Mouse (Mus musculus): ENCODE measurements around the gene Cltrn. TPM values are rescaled to one million over a fixed set of nuclear protein-coding genes. Genes with fewer than 3 reads are reported as not detected.
A peak's percentile ranks its signal among the peaks of the same experiment; 100 is the strongest.

Gene Cltrn
- not detected for total RNA-seq (2021)

DNA sequence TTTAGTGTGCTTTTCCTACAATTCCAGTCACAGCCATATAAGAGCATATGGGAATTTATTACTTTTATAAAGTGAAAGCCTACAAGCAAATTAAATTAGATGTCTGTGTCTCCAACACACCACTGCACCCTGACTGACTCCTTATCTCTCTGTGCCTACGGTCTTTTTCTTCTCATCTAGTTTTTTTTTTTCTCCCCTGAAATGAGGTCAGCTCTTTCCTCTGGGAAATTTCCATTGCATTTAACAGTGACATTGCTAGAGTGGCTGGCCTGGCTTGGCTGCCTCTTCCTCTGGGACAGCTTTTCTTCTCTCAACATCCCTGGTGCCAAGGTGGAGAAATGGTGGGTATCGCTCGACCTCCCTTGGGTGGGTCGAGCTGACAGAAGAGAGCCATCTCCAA, at the start of gene Cltrn:
TSS of gene Cltrn (plus strand) at position 249 of the 400 bp plus-strand sequence.
- DNase-seq = no peak

DNA sequence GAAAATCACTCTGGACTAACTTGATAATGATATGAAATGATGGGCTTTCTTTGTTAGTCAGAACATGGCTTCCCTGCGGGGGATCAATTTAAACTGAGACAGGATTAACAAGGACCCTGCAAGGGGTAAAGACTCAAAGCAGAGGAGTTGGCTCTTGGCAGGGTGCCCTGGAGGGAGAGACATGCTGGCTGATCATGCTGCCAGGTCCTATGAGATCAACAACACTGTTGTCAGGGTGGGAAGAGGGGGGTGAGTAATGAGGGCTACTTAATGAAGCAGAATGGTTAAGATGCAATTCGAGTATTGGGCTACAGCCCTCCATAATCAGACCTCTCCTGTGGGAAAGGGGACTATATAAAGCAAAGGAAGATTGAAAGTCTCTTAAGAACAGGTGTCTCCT, 49.7 kb upstream of the Cltrn start:
- no peak for DNase-seq

DNA sequence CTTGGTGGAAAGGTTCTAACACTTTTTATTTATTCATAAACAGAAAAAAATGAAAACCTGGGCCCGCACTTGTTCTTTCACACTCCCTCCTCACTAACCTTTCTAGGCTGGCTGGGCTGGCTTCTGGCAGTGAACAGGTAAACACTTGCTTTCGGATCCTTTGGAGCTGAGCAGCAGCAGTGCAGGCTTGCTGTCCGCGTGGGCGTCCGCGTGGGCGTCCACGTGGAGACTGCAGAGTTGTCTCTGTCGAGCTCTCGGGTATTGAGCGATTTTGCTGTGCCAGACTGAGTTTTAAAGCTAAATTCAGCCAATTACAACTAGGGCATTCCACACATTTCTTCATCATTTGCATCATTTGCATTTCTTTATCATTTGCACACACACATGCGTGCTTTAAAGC, 46.6 kb upstream of the Cltrn start:
- no peak for DNase-seq

DNA sequence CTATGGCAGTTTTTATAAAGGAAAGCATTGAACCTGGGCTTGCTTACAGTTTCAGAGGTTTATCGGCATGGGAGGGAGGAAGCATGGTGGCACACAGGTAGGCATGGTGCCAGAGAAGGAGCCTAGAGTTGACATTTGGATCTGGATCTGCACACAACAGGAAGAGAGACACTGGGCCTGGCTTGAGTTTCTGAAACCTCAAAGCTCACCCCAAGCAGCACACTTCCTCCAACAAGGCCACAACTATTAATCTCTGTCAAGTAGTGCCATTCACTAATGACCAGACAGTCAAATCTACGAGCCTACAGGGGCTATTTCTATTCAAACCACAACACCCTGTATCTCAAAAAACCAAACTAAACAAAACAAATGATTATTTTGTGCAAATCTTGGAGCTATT, 41.9 kb upstream of the Cltrn start:
- DNase-seq = no peak

DNA sequence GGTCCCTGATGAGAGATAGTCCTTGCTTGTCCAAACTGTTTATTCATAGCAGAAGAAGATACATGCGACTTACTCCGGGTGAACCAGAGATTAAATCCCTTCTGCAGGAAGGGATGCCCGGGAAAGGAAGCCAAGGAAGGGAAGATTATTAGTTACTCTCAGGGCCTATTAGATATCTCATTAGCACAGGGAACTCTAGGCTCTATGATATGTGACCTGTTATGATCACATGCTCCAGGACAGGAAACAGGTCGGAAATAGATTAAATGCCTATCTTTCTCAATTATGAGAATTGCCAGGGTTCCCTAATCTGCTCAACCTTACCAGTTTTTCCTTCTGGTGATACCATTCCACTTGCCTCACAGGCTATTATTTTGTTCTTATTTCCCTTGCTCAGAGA, 32.9 kb upstream of the Cltrn start:
- no peak for DNase-seq

DNA sequence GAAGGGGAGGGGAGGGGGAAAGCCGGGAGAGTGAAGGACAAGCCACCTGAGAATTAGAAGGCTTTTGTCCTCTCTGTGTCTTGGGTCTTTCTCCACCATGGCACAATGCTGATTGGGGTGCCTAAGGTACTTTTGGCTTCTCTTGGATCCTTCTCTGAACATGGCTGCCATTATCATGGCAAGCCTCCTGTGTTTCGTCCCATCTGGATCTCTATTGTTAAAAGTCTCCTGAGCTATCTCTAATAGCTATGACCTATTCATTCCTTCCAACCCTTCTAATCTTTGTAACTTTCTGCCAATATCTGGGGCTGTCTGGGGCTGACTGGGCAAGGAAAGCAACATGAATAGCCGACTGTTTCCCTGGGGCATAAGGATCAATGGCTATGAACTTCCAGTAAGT, 30.1 kb upstream of the Cltrn start:
- DNase-seq = no peak

DNA sequence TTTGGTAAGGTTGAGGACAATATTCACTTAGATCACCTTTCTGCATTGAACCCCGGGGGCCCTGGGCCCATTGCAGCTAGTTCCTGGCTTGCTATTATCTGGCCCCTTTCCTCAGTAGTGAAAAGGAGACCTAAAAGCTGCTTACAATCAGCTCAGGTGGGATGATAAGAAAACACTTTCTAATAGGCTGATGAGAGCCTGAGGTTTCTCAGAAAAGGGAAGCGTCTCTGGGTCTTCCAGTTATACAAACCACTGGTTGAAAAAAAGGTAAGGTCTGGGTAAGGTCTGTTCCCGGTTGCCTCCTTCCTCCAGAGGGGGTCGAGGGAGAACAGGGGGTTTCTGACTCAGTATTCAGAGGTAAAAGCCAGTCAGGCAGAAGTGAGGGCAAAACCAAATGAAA, 29.6 kb upstream of the Cltrn start:
- DNase-seq = no peak

DNA sequence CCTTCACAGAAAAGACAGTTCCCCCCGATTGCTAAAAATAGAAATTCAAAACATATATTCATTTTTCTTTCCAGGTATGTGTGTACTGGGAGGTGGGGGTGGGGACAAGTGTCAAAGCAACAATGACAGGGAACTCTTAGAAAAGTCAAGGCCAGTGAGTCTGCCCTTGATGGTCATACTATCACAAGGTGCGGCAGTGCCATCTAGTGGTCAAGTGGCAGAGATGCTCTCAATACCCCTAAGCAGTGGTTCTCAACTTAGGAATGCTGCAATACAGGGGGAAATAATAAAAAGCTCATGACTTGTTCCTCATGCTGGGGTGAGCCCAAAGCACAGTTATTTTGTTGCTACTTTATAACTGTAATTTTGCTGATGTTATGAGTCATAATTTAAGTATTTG, 22.4 kb upstream of the Cltrn start:
- peak; percentile 78 for DNase-seq

DNA sequence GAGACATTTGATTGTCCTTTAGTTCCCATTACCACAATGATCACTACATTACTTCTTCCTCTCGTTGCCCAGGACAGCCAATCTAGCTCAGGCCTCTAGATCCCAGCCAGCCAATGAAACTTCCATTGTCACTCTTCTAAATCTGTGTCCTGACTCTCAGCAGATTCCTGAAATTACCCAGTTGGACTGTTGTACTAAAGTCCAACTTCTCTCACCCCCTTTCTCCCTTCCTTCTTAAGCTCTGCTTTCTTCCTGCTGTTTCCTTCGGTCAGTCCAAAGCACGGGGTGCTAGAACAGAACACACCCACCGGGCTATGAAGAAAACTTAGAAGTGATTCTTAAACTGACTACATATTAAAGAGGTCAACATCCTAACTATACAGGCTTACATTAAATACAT, 19.7 kb upstream of the Cltrn start:
- no peak for DNase-seq

DNA sequence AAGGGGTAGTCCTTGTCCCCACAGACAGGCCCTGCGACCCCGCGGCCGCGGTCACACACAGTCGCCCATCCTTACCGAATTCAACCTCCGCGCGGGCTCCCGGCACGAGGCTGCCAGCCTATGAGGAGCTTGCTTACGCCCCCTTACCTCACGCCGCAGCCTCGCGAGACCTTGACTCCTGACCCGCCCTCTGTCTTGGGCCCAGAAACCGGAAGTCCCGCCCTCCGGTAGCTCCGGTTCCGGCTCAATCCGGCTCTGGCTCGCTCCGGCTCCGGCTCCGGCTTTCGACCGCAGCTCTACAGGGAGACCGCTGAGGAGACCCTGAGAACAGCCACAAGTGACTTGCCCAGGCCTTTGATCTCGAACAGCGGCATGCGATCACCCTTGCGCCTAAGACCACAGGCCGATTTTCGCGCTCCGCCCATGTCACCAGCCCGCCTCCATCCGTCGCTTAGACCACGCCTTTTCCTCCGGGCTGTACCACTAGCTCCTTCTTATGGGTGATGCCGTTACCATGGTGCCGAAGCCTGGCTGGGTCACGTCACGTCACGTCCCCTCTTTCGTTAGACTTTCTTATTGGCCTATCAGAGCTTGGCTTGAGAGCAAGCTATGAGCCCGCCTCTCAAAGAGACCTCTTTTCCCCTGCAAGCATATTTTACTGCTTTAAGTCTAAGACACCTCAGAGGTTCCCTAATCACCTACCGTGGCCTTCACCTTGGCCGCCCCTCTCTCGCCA, 12.4 kb upstream of the Cltrn start, which contains the start of gene Siah1b:
TSS of gene Siah1b (minus strand) at position 454 of the 736 bp plus-strand sequence.
- DNase-seq = peak; percentile 92

DNA sequence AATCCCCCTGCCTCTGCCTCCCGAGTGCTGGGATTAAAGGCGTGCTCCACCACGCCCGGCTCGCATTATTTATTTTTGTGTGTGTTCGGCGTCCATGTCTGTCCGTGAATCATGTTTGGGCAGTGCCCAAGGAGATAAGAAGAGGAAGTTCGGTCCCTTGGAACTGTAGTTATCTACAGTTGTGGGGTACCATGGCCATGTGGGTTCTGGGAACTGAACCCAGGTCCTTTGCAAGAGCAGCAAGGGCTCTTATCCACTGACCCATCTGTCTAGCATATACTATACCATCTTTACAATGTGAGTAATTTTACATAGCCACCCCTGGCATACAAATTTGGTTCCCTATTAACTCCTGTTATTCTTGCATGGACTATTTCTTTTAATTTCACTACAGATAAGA, 6.6 kb upstream of the Cltrn start:
- no peak for DNase-seq

DNA sequence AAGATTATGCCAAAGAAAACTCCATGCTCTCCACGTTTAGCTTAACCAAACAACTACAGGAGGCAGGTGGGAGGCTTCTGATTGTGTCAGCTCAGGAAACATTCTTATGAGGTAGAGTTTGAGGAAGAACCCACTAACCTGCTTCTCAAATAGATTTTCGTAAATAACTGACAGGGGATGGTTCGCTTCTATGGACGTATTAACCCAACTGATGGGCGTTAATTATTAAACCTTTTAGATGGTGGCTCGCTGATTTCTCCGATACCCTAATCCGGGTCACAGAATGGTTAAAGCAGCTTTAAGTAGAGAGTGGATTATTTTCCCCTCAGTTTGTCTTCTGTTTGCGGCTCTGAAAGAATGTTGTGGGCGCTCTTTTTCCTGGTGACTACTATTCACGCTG, 1.3 kb downstream of the Cltrn start:
- DNase-seq = no peak

DNA sequence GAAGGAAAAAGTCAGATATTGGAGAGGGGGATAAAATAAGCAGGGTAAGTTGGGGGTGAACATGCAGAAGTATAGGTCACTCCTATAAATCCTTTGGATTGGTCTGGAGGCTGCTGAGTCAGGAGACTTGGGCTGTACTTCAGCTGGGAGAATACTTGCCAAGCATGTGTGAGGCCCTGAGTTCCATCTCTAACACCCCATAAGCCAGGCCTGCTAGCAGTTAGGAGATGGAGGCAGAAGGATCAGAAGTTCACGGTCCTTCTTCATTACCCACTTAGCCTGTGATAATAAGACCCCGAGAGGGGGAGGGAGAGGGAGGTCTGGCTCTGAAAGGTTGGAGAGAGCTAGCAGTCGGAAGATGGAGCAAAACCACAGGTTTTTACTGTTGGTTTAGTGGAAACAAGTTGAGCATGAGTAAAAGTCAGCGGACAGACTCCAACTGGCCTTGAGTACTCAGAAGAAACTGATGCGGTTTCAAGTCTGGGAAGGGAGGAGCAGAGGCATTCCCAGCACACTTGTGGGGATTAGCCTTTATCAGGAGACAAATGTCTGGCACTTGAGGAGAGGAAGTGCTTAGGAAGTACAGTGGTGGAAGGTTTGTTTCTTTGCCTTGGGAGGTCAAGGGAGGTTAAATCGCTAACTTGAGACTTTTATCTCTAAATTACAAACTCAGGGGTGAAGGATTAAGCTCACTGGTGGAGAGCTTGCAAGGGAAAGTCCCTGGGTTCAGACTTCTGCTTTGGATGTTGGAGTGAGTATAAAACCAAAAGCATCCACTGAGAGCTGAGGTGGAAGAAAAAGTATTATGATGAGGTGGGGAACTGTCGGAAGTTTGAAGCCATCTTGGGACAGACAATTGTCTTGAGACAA, 3.9 kb downstream of the Cltrn start:
- no peak for DNase-seq

DNA sequence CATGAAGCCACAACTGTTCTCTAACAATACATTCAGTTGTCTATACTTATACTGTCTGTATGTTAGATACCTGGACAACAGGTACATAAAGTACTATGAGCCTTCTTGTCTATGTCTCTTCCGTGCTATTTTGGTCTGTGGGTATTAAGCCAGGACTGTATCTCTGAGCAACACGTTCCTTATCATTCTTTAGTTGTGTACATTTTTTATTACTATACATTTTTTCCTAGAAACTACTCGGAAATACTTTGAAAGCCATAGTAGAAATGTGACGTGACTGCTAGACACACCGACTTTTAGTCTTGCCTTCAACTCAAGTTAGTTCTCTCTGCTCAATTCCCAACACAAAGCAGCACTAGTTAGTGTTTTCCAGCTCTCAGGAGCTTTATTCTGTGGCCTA, 4.8 kb downstream of the Cltrn start:
- DNase-seq = no peak

DNA sequence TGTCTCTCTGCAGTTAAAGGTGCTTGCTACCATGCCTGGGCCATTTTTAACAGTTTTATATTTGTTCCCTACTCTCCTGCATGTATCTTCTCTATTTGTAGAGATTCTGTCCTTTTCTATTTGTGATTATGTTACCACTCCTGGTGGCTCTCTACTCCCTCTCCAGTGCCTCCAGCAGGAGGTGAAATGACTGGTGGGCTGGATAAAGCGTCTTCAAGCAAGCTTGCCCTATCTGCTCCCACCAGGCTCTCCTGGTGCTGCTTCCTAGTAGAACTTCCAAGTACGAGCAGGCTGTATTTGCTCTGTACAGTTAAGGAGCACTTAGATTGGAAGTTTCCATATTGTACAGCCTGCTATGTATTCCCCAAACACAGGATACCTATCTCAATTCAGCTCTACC, 7.2 kb downstream of the Cltrn start:
- DNase-seq = no peak

DNA sequence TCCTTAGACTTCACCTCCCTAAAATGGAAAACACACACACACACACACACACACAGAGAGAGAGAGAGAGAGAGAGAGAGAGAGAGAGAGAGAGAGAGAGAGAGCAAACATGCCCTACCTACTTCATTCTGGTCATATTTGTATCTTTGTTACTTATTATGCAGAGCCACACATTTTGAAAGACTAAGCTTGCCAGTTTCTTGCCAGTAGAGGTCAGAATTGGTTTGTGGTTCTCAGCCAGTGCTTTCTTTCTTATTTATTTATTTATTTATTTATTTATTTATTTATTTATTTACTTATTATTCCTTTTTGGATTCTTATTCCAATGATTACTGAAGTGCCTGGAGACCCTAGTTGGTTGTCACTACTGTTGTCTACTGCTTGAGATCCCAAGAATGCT, 12.9 kb downstream of the Cltrn start:
- DNase-seq = no peak

DNA sequence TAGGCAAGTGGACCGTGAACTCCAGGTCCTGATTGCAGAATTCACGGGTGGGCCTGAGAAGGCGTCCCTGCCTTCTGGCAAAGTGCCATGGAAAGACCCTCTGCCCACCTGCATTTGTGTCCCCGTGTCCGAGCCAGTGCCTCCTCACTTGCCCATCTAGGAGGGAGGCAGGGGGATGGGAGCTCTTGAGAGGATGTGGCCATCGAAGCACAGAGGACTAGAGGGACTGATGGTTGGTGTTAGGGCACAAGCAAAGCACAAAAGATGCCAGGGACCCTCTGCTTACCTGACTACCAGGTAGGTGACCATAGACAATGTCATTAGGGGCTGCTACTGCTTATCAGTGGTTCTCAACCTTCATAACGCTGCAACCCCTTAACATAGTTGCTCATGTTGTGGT, 13.6 kb downstream of the Cltrn start:
- no peak for DNase-seq

DNA sequence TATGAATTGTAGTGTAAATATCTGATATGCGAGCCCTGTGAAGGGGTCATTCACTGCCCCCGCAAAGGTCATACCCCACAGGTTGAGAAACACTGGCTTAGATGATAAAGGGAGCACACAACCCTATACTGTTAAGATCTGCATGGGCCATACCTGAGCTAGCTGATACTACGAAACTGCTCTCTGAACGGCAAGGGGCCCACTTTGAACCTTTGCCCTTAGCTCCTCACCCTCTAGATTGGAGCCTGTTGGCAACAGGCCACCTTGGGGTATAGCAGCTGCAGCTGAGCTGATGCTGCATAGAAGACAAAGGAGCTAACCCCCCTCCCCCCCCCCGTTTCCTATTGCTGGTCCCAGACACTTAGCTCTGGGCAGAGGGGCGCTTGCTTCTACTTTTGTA, 14.0 kb downstream of the Cltrn start:
- no peak for DNase-seq

DNA sequence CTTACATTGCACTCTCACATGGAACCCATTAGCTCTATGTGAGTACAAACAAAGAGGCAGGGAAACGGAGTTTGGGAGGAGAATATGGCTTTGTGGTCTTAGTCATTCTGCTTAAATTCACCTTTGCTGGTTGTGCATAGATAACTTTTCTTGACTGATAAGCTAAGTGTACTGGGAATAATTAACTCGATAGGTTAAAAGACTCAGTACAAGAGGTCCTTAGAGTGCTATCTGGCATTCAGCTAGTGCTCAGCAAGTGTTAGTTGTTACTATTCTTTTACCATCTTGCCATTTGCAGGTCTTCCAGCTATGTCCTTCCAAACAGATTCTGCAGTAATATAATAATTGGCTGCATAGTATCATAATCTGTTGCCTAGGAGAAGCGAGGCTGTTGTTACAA, 22.5 kb downstream of the Cltrn start:
- DNase-seq = no peak

DNA sequence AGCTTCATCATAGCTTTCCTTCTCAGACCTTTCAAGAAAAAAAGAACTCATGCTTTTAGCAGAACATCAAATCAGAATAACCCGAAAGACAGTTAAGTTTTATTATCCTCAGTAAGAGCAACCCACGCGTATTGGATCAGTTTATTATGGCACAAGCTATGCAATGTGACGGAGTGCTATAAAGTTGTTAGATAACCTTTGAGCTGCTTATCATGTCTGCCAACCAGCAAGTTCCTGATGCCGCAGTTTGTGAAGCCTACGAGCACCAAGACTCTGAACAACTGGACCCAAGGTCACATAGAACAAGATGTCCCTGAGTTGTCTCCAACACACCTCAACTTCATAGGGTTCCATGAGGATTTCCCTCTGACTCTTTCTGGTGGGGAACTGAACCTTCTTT, 25.1 kb downstream of the Cltrn start:
- DNase-seq = no peak

DNA sequence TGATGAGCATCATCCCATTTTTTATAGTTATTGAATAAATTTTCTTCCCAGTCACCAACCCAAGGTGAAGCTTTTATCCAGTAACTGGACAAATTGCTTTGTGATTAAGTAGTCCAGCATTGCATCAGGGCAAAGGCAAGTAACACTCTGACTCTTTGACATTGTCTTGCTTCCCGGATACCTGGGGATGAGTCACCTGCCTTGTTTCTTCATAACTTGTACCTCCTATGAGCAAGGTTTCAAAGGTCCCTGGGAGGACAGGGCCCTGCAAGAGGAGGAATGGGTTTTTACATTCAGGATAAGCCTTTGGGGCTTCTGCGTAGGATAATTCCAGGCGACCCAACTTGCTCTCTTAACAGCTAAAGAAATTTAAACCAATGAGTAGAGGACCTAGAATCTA, 35.3 kb downstream of the Cltrn start:
- no peak for DNase-seq

DNA sequence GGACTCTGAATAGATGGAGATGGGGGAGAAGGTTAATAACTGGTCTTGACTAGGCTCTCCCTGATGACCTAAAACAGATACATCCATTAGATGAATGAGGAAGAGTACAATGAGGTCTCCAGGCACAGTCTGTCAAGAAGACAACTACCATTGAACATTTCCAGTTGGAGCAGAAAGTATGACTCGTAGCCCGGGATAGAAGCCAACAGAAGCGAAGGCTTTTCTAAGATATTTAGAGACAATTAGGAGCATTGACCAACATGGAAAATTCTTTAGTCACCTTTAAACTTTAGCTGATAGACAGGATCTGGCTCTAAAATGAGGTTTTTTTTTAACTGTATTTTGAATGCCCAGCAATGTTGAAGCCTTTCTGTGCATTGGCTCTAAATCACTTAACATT, 44.9 kb downstream of the Cltrn start:
- DNase-seq = no peak

DNA sequence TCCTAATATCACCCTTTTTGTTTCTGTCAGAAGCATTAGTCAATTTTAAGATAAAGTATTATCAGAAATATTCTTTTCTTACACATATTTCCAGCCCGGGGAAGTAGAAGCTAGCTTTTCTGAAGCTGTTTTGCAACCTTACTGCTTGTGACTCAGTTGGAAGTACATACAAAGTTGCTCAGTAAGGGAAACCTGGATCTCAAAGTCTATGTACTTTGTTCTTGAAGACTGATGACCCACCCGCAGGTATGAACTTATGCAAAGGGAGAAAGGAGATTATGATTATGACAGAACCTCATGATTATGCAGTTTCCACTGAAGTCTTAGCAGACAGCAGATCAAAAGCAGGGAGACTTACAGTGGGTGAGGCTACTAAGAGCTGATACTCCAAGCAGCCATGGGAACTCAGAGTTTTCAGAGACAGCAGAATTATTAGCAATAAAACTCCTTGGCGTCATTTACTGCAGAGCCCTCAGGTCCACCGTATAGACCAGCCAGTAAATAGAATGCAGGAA, 46.7 kb downstream of the Cltrn start:
- DNase-seq = no peak

DNA sequence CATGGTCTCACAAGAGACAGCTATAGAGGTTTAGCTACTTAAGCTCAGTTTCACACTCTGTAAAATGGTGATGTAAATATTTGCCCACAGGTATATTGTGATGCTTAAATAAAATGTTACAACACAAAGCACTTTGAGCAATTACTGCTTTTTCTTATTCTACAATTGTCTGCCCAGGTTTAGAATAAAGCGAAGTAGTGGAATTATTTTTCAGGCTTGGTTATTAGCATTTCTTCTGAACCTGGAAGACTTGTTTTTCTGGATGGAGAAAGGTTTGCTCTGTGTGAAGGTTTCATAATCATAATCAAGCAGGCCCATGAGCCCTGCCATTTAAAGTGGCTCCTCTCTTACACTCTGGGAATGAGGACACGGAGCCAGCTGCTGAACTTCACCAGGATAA, 50.4 kb downstream of the Cltrn start, which contains the start of gene Ace2:
TSS of gene Ace2 (plus strand) at position 301 of the 400 bp plus-strand sequence.
- DNase-seq = no peak

Data from heart, postnatal 4 days (tissue).